Mouse (Mus musculus) neural tube, embryonic 11.5 days (tissue): ENCODE data around the gene Cilp. TPM values are rescaled to one million over a fixed set of nuclear protein-coding genes. Genes with fewer than 3 reads are reported as not detected.
"Not testable (repeated sequence)": the region's sequence is repeated elsewhere in the genome, so short reads cannot be mapped to it uniquely, and the experiment has no call there.

ENCODE experiments used
- ATAC-seq: fragments of 200-750 bp; cut with Nextera tagmentation; 2 replicates; pipeline ENCODE4 v1.8.0; 2017; ENCODE audit warnings: moderate number of reproducible peaks, mild to moderate bottlenecking, moderate TSS enrichment, moderate library complexity; ENCODE audit not compliant: insufficient read depth, low FRiP score, low TSS enrichment
- DNase-seq: peaks from one replicate; pipeline ENCODE4 v3.0.0-alpha.2; 2015; ENCODE audit warnings: low spot score
- H3K27ac ChIP-seq: fragments of 300-500 bp; sonication (generic); 2 replicates; pipeline ENCODE4 v1.5.1; 2014; ENCODE audit warnings: low read depth, mild to moderate bottlenecking, low read length
- H3K27me3 ChIP-seq: fragments of 300-500 bp; sonication (generic); 2 replicates; pipeline ENCODE4 v1.6.1; 2014; ENCODE audit warnings: mild to moderate bottlenecking, low read length, mixed read lengths; ENCODE audit not compliant: control insufficient read depth, insufficient read depth
- H3K36me3 ChIP-seq: fragments of 300-500 bp; sonication (generic); 2 replicates; pipeline ENCODE4 v1.6.1; 2014; ENCODE audit warnings: mild to moderate bottlenecking, low read length, moderate library complexity, mixed read lengths; ENCODE audit not compliant: control insufficient read depth, insufficient read depth
- H3K4me1 ChIP-seq: fragments of 300-500 bp; sonication (generic); 2 replicates; pipeline ENCODE4 v1.6.1; 2014; ENCODE audit warnings: low read length, mixed read lengths; ENCODE audit not compliant: control insufficient read depth, insufficient read depth
- H3K4me2 ChIP-seq: fragments of 300-500 bp; sonication (generic); 2 replicates; pipeline ENCODE4 v1.6.1; 2014; ENCODE audit warnings: low read depth, mild to moderate bottlenecking, moderate library complexity
- H3K4me3 ChIP-seq: fragments of 300-500 bp; sonication (generic); 2 replicates; pipeline ENCODE4 v1.5.1; 2014; ENCODE audit warnings: low read depth, low read length
- H3K9ac ChIP-seq: fragments of 300-500 bp; sonication (generic); 2 replicates; pipeline ENCODE4 v1.6.1; 2014; ENCODE audit warnings: mild to moderate bottlenecking, low read length
- H3K9me3 ChIP-seq: fragments of 300-500 bp; sonication (generic); 2 replicates; pipeline ENCODE4 v1.6.1; 2016; ENCODE audit warnings: low read length; ENCODE audit not compliant: control insufficient read depth
- WGBS: fragments of 180-500 bp; shearing (Covaris S2); extraction: QIAGEN DNeasy Blood & Tissue Kit; methylation state at CpG from one replicate; pipeline ENCODE4 v1.1.7; 2014; 5-methylcytosine and 5-hydroxymethylcytosine counted together
- polyA plus RNA-seq: library from polyadenylated mRNA; unstranded; fragments of >200 nt; fragmentation: Nextera tagmentation; extraction: Ambion mirVana; gene quantifications from 2 replicates; pipeline ENCODE4 v1.2.1, GENCODE M21; 2014

The Cilp gene
- polyA plus RNA-seq, 1 experiment from 2014 or later: 0.29 TPM

DNA sequence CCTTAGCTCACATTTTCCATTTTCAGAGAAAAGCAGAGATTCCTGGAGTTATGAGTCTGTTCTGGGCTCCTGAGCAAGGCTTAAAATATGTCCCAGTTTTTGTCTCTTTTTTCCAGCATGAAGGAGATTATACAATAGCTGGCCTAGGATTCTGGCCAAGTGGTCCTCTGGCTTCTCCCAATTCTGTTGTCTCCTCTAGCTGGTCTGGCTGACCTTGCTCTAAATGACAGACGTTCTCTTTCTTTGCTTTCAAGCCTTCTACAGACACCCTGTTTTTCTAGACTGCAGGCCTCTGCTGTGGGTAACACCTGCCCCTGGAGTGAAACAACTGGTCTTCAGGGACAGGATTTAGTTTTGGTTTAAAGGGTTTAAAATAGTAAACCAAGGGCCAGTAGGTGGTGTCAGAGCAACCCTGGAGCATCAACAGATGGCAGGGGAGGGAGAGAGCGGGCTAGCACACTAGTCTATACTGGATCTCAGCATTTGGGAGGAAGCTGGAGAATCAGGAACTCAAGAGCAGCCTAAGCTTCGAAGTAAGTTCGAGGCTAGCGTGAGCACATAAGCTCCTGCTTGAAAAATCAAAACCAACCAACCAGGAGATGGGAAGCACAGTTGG is 16.7 kb downstream of the Cilp start:
- no peak overlapping the region for H3K27ac ChIP-seq
- WGBS: 67% methylated on average over 5 of the region's 5 CpGs
- H3K4me1 ChIP-seq: no peaks in the 10 kb centered on the region
- H3K27me3 ChIP-seq: no peaks in the 10 kb centered on the region
- DNase-seq (no peak), ATAC-seq (no peak)
- H3K9me3 ChIP-seq: no peaks in the 10 kb centered on the region
- no peak overlapping the region for H3K4me2 ChIP-seq
- H3K4me3 ChIP-seq: no peak overlapping the region
- H3K9ac ChIP-seq: no peak overlapping the region
- no peaks in the 10 kb centered on the region for H3K36me3 ChIP-seq

GRCm38 (mm10) chr9:65283301-65283700 is 18.3 kb downstream of the Cilp start:
- H3K4me3 ChIP-seq: no peak overlapping the region
- no peaks in the 10 kb centered on the region for H3K9me3 ChIP-seq
- ATAC-seq: no peak
- no peaks in the 10 kb centered on the region for H3K4me1 ChIP-seq
- no peak overlapping the region for H3K4me2 ChIP-seq
- no peak overlapping the region for H3K9ac ChIP-seq
- no peak overlapping the region for H3K27ac ChIP-seq
- H3K27me3 ChIP-seq: no peaks in the 10 kb centered on the region
- H3K36me3 ChIP-seq: no peaks in the 10 kb centered on the region
- peak; percentile 39 for DNase-seq
- 0% methylated on average over 3 of the region's 3 CpGs for WGBS

DNA sequence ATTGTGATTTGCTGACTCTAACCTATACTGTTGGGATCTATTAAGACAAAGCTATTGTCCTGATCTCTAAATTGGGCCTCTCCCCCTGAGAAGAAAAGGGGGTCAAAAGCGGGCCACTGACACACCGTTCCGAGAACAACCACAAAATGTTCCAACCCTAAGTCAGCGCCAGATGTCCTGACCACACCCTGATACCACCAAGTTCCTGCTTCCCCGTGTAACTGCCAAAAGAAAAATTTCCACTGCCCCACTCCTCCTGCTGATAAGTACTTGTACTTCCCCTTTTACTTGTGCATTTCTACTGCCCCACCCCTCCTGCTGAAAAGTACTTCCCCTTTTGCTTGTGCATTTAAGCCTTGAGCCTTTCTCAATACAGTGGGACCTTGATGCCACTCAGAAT is 23.3 kb downstream of the Cilp start:
- not testable (repeated sequence) for H3K4me2 ChIP-seq, ATAC-seq, H3K9me3 ChIP-seq, H3K27me3 ChIP-seq, H3K27ac ChIP-seq, DNase-seq, H3K4me3 ChIP-seq, H3K36me3 ChIP-seq, H3K4me1 ChIP-seq, H3K9ac ChIP-seq
- 89% methylated on average over 5 of the region's 5 CpGs for whole genome bisulfite sequencing

DNA sequence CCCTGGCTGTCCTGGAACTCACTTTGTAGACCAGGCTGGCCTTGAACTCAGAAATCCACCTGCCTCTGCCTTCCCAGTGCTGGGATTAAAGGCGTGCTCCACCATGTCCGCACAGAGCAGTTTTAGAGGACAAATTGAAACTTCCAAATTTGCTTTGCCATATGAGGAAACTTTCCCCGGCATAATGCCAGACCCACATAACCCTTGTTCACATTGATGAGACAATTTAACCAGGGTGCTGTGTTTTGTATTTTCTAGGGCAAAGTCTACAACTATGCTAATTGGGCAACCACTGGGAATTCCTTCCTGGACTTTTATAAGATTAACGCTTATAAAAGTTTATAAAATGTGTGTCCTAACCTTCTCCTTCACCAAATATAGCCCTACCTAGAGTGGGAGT is 25.0 kb downstream of the Cilp start:
- Histone ChIP-seq H3K4me3 (no peak overlapping the region), H3K9me3 (no peaks in the 10 kb centered on the region), H3K27me3 (no peaks in the 10 kb centered on the region), H3K4me2 (no peak overlapping the region), H3K27ac (no peak overlapping the region), H3K4me1 (0 out of 2 replicates have a peak, but pooled peaks cover 4% of the 10 kb centered on the region), H3K9ac (no peak overlapping the region), H3K36me3 (no peaks in the 10 kb centered on the region)
- 91% methylated on average over 4 of the region's 4 CpGs for WGBS
- ATAC-seq (no peak), DNase-seq (no peak)

- WGBS: 94% methylated on average over 3 of the region's 3 CpGs
- H3K27me3 ChIP-seq: no peaks in the 10 kb centered on the region
- DNase-seq: no peak
- H3K4me2 ChIP-seq: no peak overlapping the region
- 0 out of 2 replicates have a peak, but pooled peaks cover 10% of the 10 kb centered on the region for H3K4me1 ChIP-seq
- H3K36me3 ChIP-seq: no peaks in the 10 kb centered on the region; the same call in 1 of the 2 replicates
- no peak overlapping the region for H3K4me3 ChIP-seq
- H3K9me3 ChIP-seq: no peaks in the 10 kb centered on the region
- H3K9ac ChIP-seq: no peak overlapping the region
- H3K27ac ChIP-seq: no peak overlapping the region
- no peak for ATAC-seq
Measured at GRCm38 (mm10) chr9:65292421-65292820, 27.4 kb downstream of the Cilp start.

DNA sequence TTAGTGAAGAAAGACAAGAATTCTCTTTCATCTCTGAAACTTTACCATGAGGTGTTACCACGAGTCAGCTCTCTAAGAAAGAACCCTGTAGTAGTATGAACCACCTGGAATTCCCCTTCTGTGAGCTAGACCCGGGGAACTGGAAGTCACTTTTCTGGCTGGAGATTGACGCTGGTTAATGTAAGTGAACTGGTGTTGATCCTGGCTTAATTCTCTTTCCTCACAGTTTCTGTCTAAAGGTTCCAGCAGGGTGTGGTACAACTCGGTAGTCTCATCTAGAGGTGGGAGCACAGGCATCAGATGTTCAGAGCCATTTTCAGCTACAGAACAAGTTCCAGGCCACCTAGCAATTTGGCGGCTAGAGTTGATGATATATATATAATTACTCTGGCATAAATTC is 28.1 kb downstream of the Cilp start:
- Histone ChIP-seq H3K4me1 (0 out of 2 replicates have a peak, but pooled peaks cover 10% of the 10 kb centered on the region), H3K4me3 (peak overlapping the region; percentile 56), H3K4me2 (peak overlapping the region; percentile 52), H3K27ac (no peak overlapping the region), H3K36me3 (no peaks in the 10 kb centered on the region; the same call in 1 of the 2 replicates), H3K9me3 (no peaks in the 10 kb centered on the region), H3K9ac (peak overlapping the region; percentile 69), H3K27me3 (no peaks in the 10 kb centered on the region)
- WGBS: 41% methylated on average over 5 of the region's 5 CpGs
- ATAC-seq (no peak), DNase-seq (no peak)

DNA sequence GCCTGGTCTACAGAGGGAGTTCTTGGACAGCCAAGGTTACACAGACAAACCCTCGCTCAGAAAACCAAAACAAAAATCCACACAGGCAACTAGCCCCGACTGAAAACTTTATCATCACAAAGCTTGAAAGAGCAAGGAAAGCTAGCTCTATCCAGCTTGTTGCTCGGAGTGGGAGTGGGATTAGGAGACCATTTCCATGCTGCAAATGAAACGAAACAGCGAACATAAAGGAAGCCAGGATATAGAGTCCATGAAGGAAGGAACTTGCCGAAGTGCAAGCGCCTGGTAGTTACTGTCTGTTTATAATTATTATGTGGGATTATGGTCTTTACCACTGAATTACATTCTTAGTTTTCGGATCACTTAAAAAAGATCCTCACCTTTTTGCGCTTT is 28.6 kb downstream of the Cilp start:
- H3K4me1 ChIP-seq: 0 out of 2 replicates have a peak, but pooled peaks cover 10% of the 10 kb centered on the region
- H3K27me3 ChIP-seq: no peaks in the 10 kb centered on the region
- no peaks in the 10 kb centered on the region for H3K9me3 ChIP-seq
- ATAC-seq (no peak), DNase-seq (peak; percentile 21)
- H3K27ac ChIP-seq: no peak overlapping the region
- H3K36me3 ChIP-seq: no peaks in the 10 kb centered on the region; the same call in 1 of the 2 replicates
- peak overlapping the region; percentile 56 for H3K4me3 ChIP-seq
- 3% methylated on average over 9 of the region's 9 CpGs for WGBS
- peak overlapping the region; percentile 69 for H3K9ac ChIP-seq
- peak overlapping the region; percentile 52 for H3K4me2 ChIP-seq

- peak within 1 kb of the TSS; percentile 85 for H3K4me2 ChIP-seq
- H3K36me3 ChIP-seq: no peaks in the 10 kb centered on the region; the same call in 1 of the 2 replicates
- WGBS: under 1% methylated on average over 71 of the region's 71 CpGs
- 0 out of 2 replicates have a peak, but pooled peaks cover 10% of the 10 kb centered on the region for H3K4me1 ChIP-seq
- peak within 1 kb of the TSS; percentile 69 for H3K9ac ChIP-seq
- peak within 1 kb of the TSS; percentile 56 for H3K4me3 ChIP-seq
- no peaks in the 10 kb centered on the region for H3K27me3 ChIP-seq
- DNase-seq (peak; percentile 99), ATAC-seq (peak; percentile 88)
- no peak within 1 kb of the TSS for H3K27ac ChIP-seq
- no peaks in the 10 kb centered on the region for H3K9me3 ChIP-seq
Measured at GRCm38 (mm10) chr9:65293973-65294715, 29.2 kb downstream of the Cilp start, which contains the start of gene Clpx. TSS of gene Clpx (plus strand) at chr9:65294260.
